Mouse (Mus musculus): ENCODE measurements around the gene Sell.

GRCm38 (mm10) chr1:164076441-164076840 lies 14.7 kb downstream of the Sell start:
- no peak for TF ChIP-seq CTCF (IDR thresholded peaks at IDR 0.05; ENCODE audit: low read depth)
- TF ChIP-seq EP300 (optimal IDR thresholded peaks at IDR 0.05): no peak
